Mouse (Mus musculus) embryonic facial prominence, embryonic 10.5 days (tissue): ENCODE measurements around the gene Npr1. TPM values are rescaled to one million over a fixed set of nuclear protein-coding genes. Genes with fewer than 3 reads are reported as not detected.

Experiments used
- DNase-seq: peaks from one replicate; pipeline ENCODE4 v3.0.0-alpha.2; 2017; ENCODE audit warnings: low spot score
- H3K27ac ChIP-seq: fragments of 300-500 bp; sonication (generic); replicated peaks from 2 replicates; pipeline ENCODE4 v1.5.1; 2016; ENCODE audit warnings: mild to moderate bottlenecking
- H3K27me3 ChIP-seq: fragments of 300-500 bp; sonication (generic); replicated peaks from 2 replicates; pipeline ENCODE4 v1.6.1; 2016; ENCODE audit warnings: low read depth, mild to moderate bottlenecking; ENCODE audit not compliant: poor library complexity, severe bottlenecking
- H3K36me3 ChIP-seq: fragments of 300-500 bp; sonication (generic); replicated peaks from 2 replicates; pipeline ENCODE4 v1.6.1; 2016; ENCODE audit warnings: mild to moderate bottlenecking, moderate library complexity
- H3K4me1 ChIP-seq: fragments of 300-500 bp; sonication (generic); 2 replicates; pipeline ENCODE4 v1.6.1; 2016
- H3K4me3 ChIP-seq: fragments of 300-500 bp; sonication (generic); 2 replicates; pipeline ENCODE4 v1.5.1; 2016; ENCODE audit warnings: mild to moderate bottlenecking, moderate library complexity
- H3K9me3 ChIP-seq: fragments of 300-500 bp; sonication (generic); 2 replicates; pipeline ENCODE4 v1.6.1; 2016; ENCODE audit warnings: mild to moderate bottlenecking
- WGBS: fragments of 180-500 bp; shearing (Covaris S2); methylation state at CpG from one replicate; pipeline ENCODE4 v1.1.7; 2016; 5-methylcytosine and 5-hydroxymethylcytosine counted together
- polyA plus RNA-seq: library from polyadenylated mRNA; unstranded; fragments of >200 nt; fragmentation: Nextera tagmentation; extraction: Ambion mirVana; gene quantifications from 2 replicates; pipeline ENCODE4 v1.2.1, GENCODE M21; 2016

The Npr1 gene
- polyA plus RNA-seq, 1 experiment from 2014 or later, result 2.0 TPM

- Histone ChIP-seq H3K4me3 (no peak overlapping the region), H3K36me3 (peaks cover 93% of the 10 kb centered on the region), H3K4me1 (peaks cover 13% of the 10 kb centered on the region), H3K27me3 (no peaks in the 10 kb centered on the region), H3K9me3 (no peaks in the 10 kb centered on the region), H3K27ac (no peak overlapping the region)
- 86% methylated on average over 4 of the region's 4 CpGs for WGBS
- no peak for DNase-seq
Measured at GRCm38 (mm10) chr3:90503444-90503843, 37.8 kb upstream of the Npr1 start.

- Histone ChIP-seq H3K9me3 (no peaks in the 10 kb centered on the region), H3K27me3 (no peaks in the 10 kb centered on the region), H3K4me1 (no peaks in the 10 kb centered on the region), H3K36me3 (peaks cover 78% of the 10 kb centered on the region), H3K4me3 (no peak overlapping the region), H3K27ac (no peak overlapping the region)
- no peak for DNase-seq
Measured at GRCm38 (mm10) chr3:90497597-90497996, 31.9 kb upstream of the Npr1 start.

GRCm38 (mm10) chr3:90495850-90496525 lies 30.3 kb upstream of the Npr1 start:
- H3K27me3 ChIP-seq, result no peaks in the 10 kb centered on the region
- H3K27ac ChIP-seq, result no peak overlapping the region
- H3K4me1 ChIP-seq, result no peaks in the 10 kb centered on the region
- WGBS, result 93% methylated on average over 7 of the region's 7 CpGs
- no peaks in the 10 kb centered on the region for H3K9me3 ChIP-seq
- H3K4me3 ChIP-seq, result no peak overlapping the region
- no peak for DNase-seq
- H3K36me3 ChIP-seq, result peaks cover 62% of the 10 kb centered on the region

DNA sequence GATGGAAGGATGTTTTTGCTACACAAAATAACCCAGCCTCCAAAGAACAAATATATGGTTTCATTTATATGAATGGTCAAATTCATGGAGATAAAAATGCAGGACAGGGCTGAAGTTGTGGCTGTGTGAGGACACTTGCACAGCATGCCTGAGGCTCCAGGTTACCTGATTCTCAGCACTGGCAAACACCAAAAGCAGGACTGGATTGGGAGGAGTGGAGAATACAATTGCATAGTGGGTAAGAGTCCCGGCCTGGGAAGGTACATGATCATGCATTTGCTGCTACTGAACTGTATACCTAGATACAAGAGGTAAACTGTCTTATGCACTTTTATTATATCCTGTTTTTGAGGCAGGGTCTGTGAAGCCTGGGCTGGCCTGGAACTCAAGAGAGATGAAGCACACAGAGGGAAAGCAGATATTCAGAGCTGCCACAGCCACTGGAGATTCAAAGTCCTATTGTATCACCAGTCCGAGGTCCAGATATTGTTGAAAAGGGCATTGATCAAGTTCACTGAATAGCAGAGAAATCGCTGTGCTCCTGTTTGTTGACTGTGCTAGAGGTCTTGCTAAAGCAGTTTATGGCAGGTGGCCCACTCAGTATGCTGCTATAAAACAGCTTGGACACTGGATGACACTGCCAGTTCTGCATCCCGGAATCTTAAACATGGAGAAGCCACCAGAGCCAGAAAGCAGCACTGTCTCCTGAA lies 28.3 kb upstream of the Npr1 start:
- no peak for DNase-seq
- no peaks in the 10 kb centered on the region for H3K9me3 ChIP-seq
- 67% methylated on average over 4 of the region's 4 CpGs for WGBS
- peaks cover 7% of the 10 kb centered on the region for H3K4me1 ChIP-seq
- H3K36me3 ChIP-seq, result peaks cover 50% of the 10 kb centered on the region
- no peak overlapping the region for H3K4me3 ChIP-seq
- no peak overlapping the region for H3K27ac ChIP-seq
- H3K27me3 ChIP-seq, result no peaks in the 10 kb centered on the region

DNA sequence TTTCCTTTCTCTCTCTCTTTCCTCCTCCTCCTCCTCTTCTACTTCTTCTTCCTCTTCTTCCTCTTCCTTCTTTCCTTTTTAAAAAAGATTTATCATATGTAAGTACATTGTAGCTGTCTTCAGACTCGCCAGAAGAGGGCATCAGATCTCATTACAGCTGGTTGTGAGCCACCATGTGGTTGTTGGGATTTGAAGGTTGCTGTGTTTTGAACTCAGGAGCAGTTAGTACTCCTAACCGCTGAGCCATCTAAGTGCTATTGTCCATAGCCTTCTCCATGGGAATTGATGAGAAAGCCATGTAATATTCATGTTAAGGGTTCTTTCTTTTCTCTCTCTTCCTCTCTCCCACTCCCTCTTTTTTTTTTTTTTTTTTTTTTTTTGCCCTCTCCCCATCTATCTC lies 25.7 kb upstream of the Npr1 start:
- H3K9me3 ChIP-seq, result no peaks in the 10 kb centered on the region
- peaks cover 7% of the 10 kb centered on the region for H3K4me1 ChIP-seq
- H3K36me3 ChIP-seq, result peaks cover 50% of the 10 kb centered on the region
- DNase-seq, result no peak
- no peaks in the 10 kb centered on the region for H3K27me3 ChIP-seq
- WGBS, result 35% methylated on average over 2 of the region's 2 CpGs
- H3K4me3 ChIP-seq, result 0 out of 2 replicates have a peak overlapping the region, but pooled peaks have one; percentile 67
- no peak overlapping the region for H3K27ac ChIP-seq

DNA sequence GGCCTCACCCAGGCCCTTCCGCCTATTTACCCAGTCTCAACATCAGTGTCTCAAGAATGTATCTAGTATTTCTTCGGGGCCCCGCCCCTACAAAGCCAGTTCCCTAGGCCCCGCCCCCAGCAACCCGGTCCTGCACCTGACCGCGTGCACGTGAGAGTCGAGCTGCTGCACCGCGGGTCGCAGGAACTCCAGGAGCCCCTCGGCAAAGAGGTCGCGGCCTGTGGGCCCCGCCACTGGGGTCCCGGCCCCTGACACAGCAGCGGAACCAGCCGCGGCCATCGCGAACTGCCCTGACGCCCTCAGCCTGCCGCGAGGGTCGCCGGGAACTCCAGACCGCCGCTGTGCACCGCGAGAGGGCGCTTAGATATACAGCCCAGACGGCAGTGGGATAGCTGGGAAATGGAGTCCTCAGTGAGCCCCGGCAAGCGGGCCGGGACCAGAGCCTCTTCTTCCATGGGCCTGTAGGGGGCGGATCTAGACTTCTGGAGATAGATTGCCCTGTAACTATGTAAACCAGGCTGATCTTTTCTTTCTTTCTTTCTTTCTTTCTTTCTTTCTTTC lies 25.1 kb upstream of the Npr1 start, which contains the start of gene Snapin:
Snapin (minus strand) TSS at position 338 of the 561 bp plus-strand sequence.
- Histone ChIP-seq H3K27me3 (no peaks in the 10 kb centered on the region), H3K27ac (peak within 1 kb of the TSS; percentile 88), H3K4me3 (peak within 1 kb of the TSS; percentile 67), H3K36me3 (peaks cover 50% of the 10 kb centered on the region), H3K9me3 (no peaks in the 10 kb centered on the region), H3K4me1 (peaks cover 7% of the 10 kb centered on the region)
- peak; percentile 96 for DNase-seq
- under 1% methylated on average over 37 of the region's 37 CpGs for WGBS

DNA sequence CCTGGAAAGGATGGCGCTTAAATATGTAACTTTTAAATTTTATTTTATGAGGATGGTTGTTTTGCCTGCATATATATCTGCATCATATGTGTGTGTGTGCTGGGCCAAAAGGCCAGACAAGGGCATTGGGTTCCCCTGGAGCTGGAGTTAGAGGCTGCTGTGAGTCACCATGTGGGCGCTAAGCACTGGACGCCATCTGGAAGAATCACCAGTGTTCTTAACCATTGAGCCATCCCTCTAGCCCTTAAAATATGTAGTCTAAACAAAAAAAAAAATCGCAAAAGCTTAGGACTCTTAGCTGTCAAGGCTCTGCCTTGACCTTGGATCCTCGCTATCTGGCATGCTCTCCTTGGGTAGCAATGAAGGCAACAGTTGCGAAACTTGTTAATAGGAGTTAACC lies 22.9 kb upstream of the Npr1 start:
- peaks cover 7% of the 10 kb centered on the region for H3K4me1 ChIP-seq
- WGBS, result 89% methylated on average over 6 of the region's 6 CpGs
- H3K9me3 ChIP-seq, result no peaks in the 10 kb centered on the region
- no peaks in the 10 kb centered on the region for H3K27me3 ChIP-seq
- peaks cover 61% of the 10 kb centered on the region for H3K36me3 ChIP-seq
- no peak for DNase-seq
- H3K27ac ChIP-seq, result no peak overlapping the region
- no peak overlapping the region for H3K4me3 ChIP-seq

DNA sequence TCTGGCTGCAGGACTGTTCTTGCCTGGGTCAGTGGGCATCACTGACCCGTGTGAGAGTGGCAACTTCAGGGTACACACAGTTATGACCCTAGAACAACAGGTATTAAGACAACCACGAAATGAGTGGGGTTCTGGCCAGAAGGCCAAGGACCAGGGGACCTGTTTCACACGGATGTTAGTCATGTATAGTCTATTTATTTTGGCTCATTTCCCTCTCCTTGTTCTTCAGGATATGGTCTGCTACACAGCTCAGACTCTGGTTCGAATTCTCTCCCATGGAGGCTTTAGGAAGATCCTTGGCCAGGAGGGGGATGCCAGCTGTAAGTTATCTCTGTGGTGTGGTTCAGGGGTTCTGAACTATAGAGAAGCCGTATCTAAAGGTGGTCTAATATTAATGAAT lies 21.3 kb upstream of the Npr1 start:
- peaks cover 76% of the 10 kb centered on the region for H3K36me3 ChIP-seq
- no peak for DNase-seq
- H3K9me3 ChIP-seq, result no peaks in the 10 kb centered on the region
- H3K27ac ChIP-seq, result no peak overlapping the region
- H3K4me3 ChIP-seq, result no peak overlapping the region
- WGBS, result 87% methylated on average over 5 of the region's 5 CpGs
- peaks cover 7% of the 10 kb centered on the region for H3K4me1 ChIP-seq
- no peaks in the 10 kb centered on the region for H3K27me3 ChIP-seq

DNA sequence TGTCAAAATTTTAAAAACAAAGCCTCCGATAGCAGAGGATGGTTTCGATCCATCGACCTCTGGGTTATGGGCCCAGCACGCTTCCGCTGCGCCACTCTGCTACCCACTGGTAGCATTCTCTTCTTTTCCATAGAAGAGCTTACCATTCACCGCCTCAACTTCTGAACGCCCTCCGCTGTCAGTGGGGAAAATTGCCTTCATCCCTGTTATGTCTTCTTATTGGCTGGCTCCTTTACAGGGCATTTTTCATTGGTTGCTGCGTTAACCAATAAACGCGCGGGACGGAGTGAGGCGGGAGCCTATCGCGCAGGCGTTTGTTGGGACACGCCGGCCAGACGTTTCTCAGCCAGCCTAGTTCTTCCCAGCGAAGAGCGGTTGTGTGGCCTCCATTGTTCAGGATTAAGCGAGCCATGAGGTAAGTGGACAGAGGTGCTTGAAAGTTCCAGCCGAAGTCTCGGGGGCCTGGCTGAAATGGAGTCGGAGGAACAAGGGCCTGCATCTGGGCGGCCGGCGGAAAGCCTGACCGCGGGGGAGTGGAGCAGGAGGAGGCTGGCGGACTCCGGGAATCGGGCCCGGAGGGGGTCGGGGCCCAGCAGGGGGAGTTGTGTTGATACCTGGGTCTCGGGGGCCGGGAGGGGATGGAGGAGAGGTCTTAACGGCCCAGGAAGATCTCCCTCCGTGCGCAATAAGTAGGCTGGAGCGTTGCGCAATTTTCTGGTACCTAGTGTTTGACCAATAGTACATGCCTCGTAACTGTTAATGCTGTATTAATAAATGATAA lies 10.4 kb upstream of the Npr1 start, which contains the start of gene Ilf2:
Ilf2 (plus strand) TSS at position 296 of the 781 bp plus-strand sequence.
- H3K36me3 ChIP-seq, result peaks cover 39% of the 10 kb centered on the region

DNA sequence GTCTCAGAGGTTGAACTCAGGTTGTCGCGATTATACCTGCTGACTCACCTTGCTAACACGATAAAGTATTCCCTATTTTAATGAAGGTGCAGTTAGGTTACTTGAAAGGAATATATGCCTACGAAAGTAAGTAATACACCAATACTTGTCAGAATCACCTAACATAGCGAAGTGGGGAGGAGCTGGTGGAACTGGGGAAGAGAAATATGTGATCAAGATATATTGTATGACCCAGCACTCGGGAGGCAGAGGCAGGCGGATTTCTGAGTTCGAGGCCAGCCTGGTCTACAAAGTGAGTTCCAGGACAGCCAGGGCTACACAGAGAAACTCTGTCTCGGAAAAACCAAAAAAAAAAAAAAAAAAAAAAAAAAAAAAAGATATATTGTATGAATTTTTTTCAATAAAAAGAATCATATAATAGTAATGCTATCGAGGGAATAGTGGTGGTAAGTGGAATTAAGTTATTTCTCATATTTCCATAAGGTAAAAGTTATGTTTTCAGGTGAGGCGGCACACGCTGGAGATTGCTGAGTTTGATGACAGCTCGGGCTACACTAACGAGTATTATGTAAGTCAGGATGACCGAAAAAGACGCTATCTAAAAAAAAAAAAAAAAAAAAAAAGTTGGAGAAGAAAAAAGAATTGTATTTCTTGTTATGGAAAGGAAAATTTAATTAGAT lies 9.6 kb upstream of the Npr1 start:
- Histone ChIP-seq H3K27me3 (no peaks in the 10 kb centered on the region), H3K27ac (no peak overlapping the region), H3K9me3 (no peaks in the 10 kb centered on the region), H3K4me3 (peak overlapping the region; percentile 78; the same call in 1 of the 2 replicates), H3K36me3 (peaks cover 32% of the 10 kb centered on the region), H3K4me1 (peaks cover 10% of the 10 kb centered on the region)
- 44% methylated on average over 16 of the region's 16 CpGs for WGBS
- no peak for DNase-seq

More for the DNA sequence above, 10.4 kb upstream of the Npr1 start, which contains the start of gene Ilf2:
- peak within 1 kb of the TSS; percentile 78 for H3K4me3 ChIP-seq
- peak within 1 kb of the TSS; percentile 96 for H3K27ac ChIP-seq
- peak; percentile 96 for DNase-seq
- H3K27me3 ChIP-seq, result no peaks in the 10 kb centered on the region
- WGBS, result under 1% methylated on average over 45 of the region's 45 CpGs
- no peaks in the 10 kb centered on the region for H3K9me3 ChIP-seq
- peaks cover 10% of the 10 kb centered on the region for H3K4me1 ChIP-seq

GRCm38 (mm10) chr3:90472213-90472612 lies 6.5 kb upstream of the Npr1 start:
- Histone ChIP-seq H3K27ac (no peak overlapping the region), H3K4me1 (peaks cover 4% of the 10 kb centered on the region), H3K27me3 (no peaks in the 10 kb centered on the region; the same call in 1 of the 2 replicates), H3K36me3 (peaks cover 1% of the 10 kb centered on the region), H3K4me3 (no peak overlapping the region), H3K9me3 (no peaks in the 10 kb centered on the region)
- DNase-seq, result no peak
- 32% methylated on average over 3 of the region's 3 CpGs for WGBS
